Mouse (Mus musculus) mesoderm, embryonic 11.5 days (tissue): ENCODE measurements around the gene Ddx5.
"Not testable (repeated sequence)": the region's sequence is repeated elsewhere in the genome, so short reads cannot be mapped to it uniquely, and the experiment has no call there.

Experiments
- DNase-seq: peaks from one replicate; pipeline ENCODE4 v3.0.0-alpha.2; 2012; ENCODE audit warnings: low read depth, low spot score

Ddx5 gene

DNA sequence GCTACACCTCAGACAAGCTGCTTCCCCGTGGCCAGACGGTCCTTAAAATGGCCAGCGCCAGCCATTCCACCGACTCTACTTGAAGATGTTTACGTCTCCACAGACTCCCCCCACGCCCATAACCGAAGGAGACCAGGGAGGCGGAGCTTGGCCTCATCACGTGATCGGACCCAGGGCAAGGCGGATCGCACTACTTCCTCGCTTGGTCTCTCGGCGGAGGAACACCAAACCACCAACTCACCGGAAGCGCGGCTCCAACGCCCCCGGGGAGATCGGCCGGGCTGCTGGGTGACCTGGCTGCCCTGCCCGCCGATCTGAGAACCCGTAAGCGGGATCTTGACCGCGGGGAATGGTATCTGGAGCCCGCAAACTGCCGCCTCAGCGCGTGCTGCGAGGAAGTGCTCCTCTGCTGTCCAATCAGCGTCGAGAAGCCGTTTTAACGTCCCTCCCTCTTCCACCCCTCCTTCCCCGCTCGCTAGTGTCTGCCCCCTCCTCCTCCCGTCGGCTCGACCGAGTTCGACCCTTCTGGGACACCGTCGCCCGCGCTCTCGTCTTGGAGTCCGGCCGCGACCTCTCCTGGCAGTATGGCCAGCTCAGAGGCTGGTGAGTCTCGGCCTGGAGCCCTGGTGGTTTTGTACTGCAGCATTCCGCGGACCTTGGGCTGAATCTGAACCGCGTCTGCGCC is at the start of gene Ddx5, which contains the start of gene Cep95:
Gene Ddx5 (minus strand): TSS at position 411 of the 685 bp plus-strand sequence.
Gene Cep95 (plus strand): TSS at position 478 of the 685 bp plus-strand sequence.
- DNase-seq: peak; percentile 98

DNA sequence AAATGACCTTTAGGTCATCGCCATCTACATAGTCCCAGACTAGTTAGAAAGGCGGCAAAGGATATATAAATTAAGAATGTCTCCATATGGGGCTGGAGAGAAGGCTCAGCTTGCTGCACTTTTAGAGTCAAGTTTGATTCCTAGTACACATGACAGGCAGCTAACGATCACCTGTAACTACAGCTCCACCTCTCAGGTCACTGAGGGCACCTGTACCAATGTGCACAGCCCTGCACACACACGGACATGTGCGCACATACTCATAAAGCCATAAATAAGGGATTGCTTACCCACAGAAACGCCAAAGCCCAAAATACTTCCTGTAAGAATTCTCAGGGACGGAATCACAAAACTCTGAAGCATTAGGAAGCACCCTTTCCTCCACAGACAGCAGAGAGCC is 39.1 kb upstream of the Ddx5 start:
- DNase-seq: no peak

DNA sequence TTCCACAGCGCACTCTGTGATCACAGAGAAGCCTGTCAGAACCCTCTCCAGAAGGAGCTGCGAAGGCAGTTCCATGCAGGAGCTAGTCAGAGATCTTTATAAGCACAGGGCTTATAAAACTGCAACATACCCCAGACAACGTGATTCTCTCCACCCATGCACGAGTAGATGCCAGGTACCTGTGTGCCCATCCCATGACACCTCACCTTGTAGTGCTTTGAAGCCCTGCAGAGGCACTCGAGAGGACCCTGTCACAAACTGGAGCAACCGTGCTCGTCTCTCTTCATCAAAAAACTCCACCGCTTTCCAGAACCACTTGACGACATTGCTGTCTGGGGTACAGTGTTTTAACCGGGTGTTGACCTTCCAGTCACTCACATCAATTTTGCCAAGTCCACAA is 35.4 kb upstream of the Ddx5 start:
- no peak for DNase-seq

DNA sequence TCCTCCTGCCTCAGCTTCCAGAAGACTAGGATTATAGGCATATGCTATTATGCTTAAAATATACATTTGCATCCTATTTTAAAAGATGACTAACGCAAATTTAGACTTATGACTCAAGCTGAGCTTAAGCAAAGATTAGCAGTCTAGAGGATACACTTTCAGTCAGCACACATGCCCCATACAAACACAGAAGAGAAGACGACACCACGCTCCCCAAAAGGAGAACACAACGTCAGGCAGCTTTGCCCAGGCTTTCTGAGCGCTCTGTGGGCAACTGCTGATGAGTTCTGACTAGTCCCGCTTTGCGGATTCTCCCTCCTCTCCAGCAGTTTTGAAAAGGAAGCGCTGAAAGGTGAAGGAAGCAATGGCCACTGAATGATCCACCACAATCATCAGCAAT is 34.8 kb upstream of the Ddx5 start:
- DNase-seq: no peak

GRCm38 (mm10) chr11:106822911-106823310 is 33.9 kb upstream of the Ddx5 start:
- no peak for DNase-seq

DNA sequence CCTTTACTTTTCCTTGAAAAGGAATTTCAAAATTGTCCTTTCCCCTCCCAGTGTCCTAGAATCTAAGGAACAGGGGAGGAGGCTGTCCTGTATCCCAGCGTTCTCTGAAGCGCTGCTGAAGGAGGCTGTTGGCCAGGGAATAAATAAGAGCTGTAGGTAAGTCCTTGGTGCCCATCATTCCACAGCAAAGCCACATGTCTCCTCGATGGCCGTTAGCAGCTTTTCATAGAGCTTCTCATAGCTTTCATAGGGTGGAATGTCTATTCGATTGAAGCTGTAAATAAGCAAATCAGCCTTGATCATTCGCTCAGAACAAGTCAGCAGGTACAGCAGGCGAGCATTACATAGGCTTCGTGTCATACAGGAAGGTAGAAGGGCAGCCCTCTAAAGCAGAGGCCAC is 33.5 kb upstream of the Ddx5 start:
- no peak for DNase-seq

DNA sequence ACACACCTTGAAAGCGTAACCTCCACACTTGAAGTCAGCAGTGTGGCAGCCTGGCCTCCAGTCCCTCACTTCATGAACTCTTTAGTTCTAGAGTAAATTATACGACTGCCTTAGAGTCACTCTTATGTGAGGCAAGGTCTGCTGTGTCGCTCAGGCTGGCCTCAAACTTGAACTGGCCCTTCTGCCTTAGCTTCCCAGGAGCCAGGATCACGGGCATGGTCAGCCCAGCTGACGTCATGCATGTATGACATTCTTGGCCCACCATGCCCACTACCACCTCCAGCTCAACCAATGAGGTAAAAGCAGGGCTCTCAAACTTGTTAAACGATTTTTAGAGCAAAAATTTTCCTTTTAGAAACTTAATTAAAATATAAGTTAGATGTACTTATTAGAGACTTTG is 32.4 kb upstream of the Ddx5 start:
- no peak for DNase-seq

- no peak for DNase-seq
Measured at GRCm38 (mm10) chr11:106820972-106821371, 32.0 kb upstream of the Ddx5 start.

GRCm38 (mm10) chr11:106820252-106820651 is 31.3 kb upstream of the Ddx5 start:
- no peak for DNase-seq

- no peak for DNase-seq
Measured at GRCm38 (mm10) chr11:106819595-106819994, 30.6 kb upstream of the Ddx5 start.

- DNase-seq: no peak
Measured at GRCm38 (mm10) chr11:106818341-106818740, 29.4 kb upstream of the Ddx5 start.

DNA sequence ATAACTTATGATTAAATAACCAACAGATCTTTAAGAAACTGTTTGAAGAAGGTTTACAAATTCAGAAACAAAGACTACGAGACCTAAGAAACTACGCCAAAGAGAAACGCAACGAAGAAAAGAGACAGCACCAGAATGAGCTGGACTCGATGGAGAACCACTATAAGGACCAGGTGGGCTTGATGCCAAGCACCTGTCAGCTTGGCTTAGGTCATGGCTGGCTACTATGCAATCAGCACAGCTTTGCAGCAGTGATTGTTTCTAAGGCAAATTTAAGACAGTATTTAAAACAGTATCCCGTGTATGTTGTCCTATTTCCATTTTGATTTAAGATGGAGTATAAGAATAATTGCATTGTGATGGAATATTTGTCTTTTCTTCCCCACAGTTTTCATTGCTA is 28.8 kb upstream of the Ddx5 start:
- no peak for DNase-seq

DNA sequence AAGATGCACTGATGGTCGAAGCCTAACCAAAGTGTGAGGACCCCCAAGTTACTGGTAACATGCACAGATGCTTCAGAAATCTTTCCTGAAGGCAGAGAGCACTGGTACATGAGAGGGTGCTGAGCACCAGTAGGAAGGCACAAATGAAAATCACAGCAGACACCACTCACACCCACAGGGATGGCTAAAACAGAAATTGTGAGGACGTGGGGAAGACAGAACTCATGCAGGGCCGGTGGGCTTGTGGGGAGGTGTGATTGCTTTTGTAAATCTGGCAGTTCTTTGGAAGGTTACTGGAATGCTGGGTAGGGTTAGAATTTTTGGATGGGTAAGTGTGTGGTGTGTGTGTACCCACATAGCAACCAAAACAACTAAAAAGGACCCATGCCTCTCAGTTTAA is 28.2 kb upstream of the Ddx5 start:
- DNase-seq: no peak

DNA sequence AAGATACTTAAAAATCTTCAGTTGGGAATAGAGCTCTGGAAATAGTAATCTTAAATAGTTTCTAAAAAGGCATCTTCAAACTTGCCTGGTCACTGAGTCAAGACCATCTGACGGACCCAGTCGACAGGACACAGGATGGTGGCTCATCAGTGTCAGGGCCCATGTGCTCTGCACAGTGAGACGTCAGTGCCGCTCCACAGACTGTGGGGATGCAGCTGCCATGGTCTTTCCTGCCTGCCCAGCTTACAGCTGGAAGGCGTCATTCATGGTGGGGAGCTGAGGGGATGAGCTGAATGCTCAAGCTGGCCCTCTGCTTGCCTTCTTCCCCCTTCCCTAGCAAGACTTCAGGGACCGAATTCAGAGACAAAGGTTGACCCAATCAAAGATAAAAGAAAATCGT is 27.3 kb upstream of the Ddx5 start:
- DNase-seq: peak; percentile 5

- no peak for DNase-seq
Measured at GRCm38 (mm10) chr11:106815761-106816160, 26.8 kb upstream of the Ddx5 start.

DNA sequence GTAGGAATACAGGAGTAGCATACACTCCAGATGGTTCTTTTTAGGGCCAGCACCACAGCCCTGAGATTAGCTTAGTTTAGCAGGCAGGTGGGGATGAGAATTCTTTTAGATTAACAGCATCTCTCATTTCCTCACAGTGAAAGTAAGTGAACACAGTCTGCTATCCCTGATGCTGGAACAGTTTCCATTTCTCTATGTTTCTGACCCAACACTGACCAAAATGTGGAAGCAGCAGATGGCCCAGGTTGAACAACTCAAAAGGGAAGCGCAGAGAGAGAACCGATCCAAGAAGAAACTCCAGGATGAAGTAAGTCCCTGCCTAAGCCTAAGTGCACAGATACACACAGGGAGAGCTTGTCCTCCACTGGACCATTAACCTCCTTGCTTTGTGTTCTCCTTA is 26.3 kb upstream of the Ddx5 start:
- DNase-seq: no peak

GRCm38 (mm10) chr11:106814601-106815320 is 25.8 kb upstream of the Ddx5 start:
- peak; percentile 17 for DNase-seq

- no peak for DNase-seq
Measured at GRCm38 (mm10) chr11:106812410-106813136, 23.6 kb upstream of the Ddx5 start.

DNA sequence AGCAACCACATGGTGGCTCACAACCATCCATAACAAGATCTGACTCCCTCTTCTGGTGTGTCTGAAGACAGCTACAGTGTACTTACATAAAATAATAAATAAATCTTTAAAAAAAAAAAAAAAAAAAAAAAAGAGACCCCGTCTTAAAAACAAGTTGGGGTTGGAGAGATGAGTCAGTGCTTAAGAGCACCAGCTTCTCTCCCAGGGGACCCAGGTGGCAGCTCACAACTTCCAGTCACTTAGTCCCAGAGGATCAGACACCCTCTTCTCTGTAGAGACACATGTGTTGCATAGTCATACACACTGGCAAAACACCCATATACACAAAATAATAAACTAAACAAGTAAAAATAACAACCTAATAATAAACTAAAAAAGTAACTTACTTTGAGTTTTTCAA is 18.5 kb upstream of the Ddx5 start:
- not testable (repeated sequence) for DNase-seq

- no peak for DNase-seq
Measured at GRCm38 (mm10) chr11:106802069-106802627, 13.2 kb upstream of the Ddx5 start.

GRCm38 (mm10) chr11:106795679-106796078 is 6.7 kb upstream of the Ddx5 start:
- DNase-seq: peak; percentile 51

DNA sequence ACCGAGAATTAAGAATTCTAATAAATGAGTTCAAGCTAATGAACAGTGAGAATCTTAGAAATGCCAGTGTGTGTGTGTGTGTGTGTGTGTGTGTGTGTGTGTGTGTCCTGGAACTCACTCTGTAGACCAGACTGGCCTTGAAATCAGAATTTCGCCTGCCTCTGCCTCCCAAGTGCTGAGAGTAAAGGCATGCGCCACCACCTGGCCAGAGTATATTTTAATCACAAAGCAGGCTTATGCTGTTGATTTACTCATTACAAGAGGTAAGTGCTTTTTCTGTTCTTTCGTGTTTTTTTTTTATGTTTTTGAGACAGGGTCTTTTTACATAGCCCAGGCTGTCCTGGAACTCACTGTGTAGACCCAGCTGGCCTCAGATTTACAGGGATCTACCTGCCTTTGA is 4.9 kb upstream of the Ddx5 start:
- no peak for DNase-seq
